Mouse (Mus musculus): Measurements from ENCODE around the gene Naxd. TPM values are rescaled to one million over a fixed set of nuclear protein-coding genes. Genes with fewer than 3 reads are reported as not detected.
A peak's percentile ranks its signal among the peaks of the same experiment; 100 is the strongest.

The Naxd gene
- polyA plus RNA-seq, 1 experiment = 3.1 TPM

DNA sequence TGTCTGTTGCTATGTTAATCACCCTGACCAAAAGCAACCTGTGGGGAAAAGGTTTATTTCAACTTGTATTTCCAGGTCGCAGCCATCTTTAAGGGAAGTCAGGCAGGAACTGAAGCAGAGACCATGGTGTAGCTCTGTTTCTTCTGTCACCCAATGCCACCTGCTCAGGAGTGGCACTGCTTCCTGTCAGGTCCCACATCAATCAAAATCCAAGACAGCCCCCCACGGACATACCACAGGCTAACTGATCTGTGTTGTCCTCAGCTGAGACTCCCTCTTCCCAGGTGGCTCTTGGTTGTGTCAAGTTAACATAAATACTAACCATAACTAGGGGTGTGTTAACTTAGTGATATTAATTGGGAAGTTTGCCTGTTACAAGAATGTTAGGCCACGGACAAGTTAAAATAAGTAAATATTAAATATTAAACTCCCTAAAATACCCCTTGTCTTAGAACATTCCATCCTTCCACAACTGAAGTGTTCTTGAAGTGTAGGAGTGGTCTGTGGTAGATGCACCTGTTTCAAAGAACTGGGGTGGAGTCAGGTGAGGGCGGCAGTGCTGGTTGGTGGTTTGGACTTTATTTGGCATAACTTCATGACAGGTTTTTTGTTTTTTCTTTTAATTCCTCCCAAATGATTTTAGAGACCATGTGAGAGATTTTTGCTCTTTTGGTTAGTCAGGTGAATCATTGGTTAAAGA lies 1.6 kb downstream of the Naxd start:
- Histone ChIP-seq H3K4me3 (replicated peaks) (peak overlapping the region; percentile 78), H3K4me1 (ENCODE audit: control insufficient read depth) (peaks cover 43% of the 10 kb centered on the region), H3K36me3 (ENCODE audit: control insufficient read depth) (peaks cover 37% of the 10 kb centered on the region), H3K27me3 (ENCODE audit: control insufficient read depth) (peaks cover 13% of the 10 kb centered on the region), H3K9me3 (ENCODE audit: control insufficient read depth, low read length) (no peaks in the 10 kb centered on the region; the same call in 1 of the 2 replicates)
- TF ChIP-seq TAL1 (IDR thresholded peaks at IDR 0.05; ENCODE audit: low read length) (no peak), GATA1 (IDR thresholded peaks at IDR 0.05; ENCODE audit: low read length) (no peak)

DNA sequence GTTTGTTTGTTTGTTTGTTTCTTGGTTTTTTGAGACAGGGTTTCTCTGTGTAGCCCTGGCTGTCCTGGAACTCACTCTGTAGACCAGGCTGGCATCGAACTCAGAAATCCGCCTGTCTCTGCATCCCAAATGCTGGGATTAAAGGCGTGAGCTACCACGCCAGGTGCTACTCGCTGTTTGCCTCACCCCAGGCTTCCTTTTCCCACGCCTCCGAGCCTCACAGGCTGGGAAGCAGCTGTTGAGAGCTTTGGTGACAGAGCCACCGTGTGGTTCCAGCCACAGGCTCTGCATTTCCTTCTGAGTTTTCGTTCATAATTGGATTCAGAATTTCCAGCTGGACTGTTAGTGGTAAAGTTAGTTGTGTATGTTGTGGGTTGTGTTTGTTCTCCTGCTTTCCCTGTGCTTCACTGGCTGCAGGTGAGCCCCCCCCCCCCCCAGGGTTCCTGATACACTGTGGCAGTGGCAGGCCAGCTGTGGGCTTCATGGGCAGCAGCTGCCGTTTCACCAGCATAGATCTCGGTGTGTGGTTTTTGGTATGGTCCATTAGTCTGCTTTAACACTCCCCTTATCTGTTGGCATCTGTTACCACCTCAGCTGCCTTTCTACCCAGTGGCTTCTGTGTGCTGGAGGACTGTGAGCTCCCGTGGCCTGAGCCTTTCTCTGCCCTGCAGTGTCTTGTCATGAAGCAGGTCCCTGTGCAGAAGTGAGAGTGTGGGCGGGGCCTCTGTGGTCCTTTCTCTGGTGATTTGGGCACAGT lies 6.3 kb downstream of the Naxd start:
- TF ChIP-seq GATA1 (IDR thresholded peaks at IDR 0.05; ENCODE audit: low read length) (no peak), TAL1 (IDR thresholded peaks at IDR 0.05; ENCODE audit: low read length) (no peak)
- Histone ChIP-seq H3K4me1 (ENCODE audit: control insufficient read depth) (peaks cover 26% of the 10 kb centered on the region), H3K9me3 (ENCODE audit: control insufficient read depth, low read length) (no peaks in the 10 kb centered on the region), H3K4me3 (replicated peaks) (no peak overlapping the region), H3K27me3 (ENCODE audit: control insufficient read depth) (no peaks in the 10 kb centered on the region), H3K36me3 (ENCODE audit: control insufficient read depth) (peaks cover 84% of the 10 kb centered on the region)

DNA sequence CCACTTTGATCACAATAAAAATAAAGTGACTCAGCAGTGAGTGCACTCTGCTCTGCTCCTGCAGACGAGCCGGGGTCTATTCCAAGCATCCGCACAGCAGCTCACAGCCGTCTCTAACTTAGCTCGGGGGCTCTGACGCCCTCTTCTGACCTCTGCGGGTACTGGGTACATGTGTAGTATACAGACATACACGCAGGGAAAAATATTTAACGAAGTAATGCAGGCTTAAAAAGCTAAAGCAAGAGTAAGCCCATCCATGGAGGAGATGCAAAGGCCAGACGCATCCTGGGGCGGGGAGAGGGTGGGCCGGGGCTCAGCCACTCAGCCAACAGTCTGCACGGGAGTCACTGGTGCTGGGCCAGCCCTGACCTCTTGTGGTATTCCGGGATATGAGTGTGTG lies 8.8 kb downstream of the Naxd start:
- H3K27me3 ChIP-seq (ENCODE audit: control insufficient read depth) = no peaks in the 10 kb centered on the region
- no peak overlapping the region for H3K4me3 ChIP-seq (replicated peaks)
- no peaks in the 10 kb centered on the region for H3K9me3 ChIP-seq (ENCODE audit: control insufficient read depth, low read length)
- H3K36me3 ChIP-seq (ENCODE audit: control insufficient read depth) = peaks cover 98% of the 10 kb centered on the region
- TF ChIP-seq GATA1 (IDR thresholded peaks at IDR 0.05; ENCODE audit: low read length) (no peak), TAL1 (IDR thresholded peaks at IDR 0.05; ENCODE audit: low read length) (no peak)
- H3K4me1 ChIP-seq (ENCODE audit: control insufficient read depth) = peaks cover 7% of the 10 kb centered on the region; the same call in 1 of the 2 replicates

DNA sequence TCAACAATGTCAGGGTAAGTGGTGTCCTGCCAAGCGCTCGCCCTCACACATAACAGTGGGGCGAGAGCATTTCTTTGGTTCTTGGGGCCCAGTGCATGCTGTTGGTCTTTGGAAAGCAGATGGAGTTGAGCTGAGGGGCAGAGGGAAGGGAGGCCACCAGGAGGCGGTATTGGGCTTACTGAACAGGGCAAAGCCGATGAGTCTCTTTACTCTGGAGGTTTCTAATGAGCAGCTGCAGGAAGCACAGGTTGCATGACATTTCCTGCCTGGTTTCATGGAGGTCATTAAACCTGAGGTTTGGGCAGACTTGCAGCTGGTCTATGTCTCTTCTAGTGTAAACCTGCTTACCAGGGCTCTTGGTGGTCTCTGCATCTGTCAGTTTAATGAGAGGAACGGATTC lies 9.5 kb downstream of the Naxd start:
- H3K4me3 ChIP-seq (replicated peaks) = no peak overlapping the region
- no peaks in the 10 kb centered on the region for H3K27me3 ChIP-seq (ENCODE audit: control insufficient read depth)
- H3K4me1 ChIP-seq (ENCODE audit: control insufficient read depth) = peaks cover 11% of the 10 kb centered on the region
- H3K9me3 ChIP-seq (ENCODE audit: control insufficient read depth, low read length) = no peaks in the 10 kb centered on the region
- TF ChIP-seq GATA1 (IDR thresholded peaks at IDR 0.05; ENCODE audit: low read length) (no peak), TAL1 (IDR thresholded peaks at IDR 0.05; ENCODE audit: low read length) (no peak)
- H3K36me3 ChIP-seq (ENCODE audit: control insufficient read depth) = peaks cover 98% of the 10 kb centered on the region

DNA sequence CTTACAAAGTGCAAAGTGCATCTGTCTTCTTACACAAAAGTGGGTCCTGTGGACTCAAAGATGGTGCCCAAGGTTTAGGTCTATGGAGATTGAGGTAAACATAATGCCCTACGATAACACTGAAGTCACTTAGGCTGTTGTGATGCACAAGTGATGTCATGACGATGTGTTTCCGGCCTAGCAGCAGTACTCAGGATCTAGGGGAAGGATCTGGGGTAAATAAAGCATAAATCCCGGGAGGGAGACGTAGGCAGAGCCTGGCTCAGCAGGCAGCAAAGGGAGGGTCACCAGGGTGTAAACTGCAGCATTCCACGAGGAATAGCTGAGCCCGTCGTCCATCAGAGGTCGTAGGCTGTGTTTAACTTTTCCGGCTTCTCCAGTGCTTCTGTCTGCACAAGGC lies 11.6 kb downstream of the Naxd start:
- peaks cover 28% of the 10 kb centered on the region for H3K4me1 ChIP-seq (ENCODE audit: control insufficient read depth)
- H3K36me3 ChIP-seq (ENCODE audit: control insufficient read depth) = peaks cover 100% of the 10 kb centered on the region
- H3K9me3 ChIP-seq (ENCODE audit: control insufficient read depth, low read length) = no peaks in the 10 kb centered on the region
- no peak overlapping the region for H3K4me3 ChIP-seq (replicated peaks)
- TF ChIP-seq TAL1 (IDR thresholded peaks at IDR 0.05; ENCODE audit: low read length) (no peak), GATA1 (IDR thresholded peaks at IDR 0.05; ENCODE audit: low read length) (no peak)
- no peaks in the 10 kb centered on the region for H3K27me3 ChIP-seq (ENCODE audit: control insufficient read depth)

DNA sequence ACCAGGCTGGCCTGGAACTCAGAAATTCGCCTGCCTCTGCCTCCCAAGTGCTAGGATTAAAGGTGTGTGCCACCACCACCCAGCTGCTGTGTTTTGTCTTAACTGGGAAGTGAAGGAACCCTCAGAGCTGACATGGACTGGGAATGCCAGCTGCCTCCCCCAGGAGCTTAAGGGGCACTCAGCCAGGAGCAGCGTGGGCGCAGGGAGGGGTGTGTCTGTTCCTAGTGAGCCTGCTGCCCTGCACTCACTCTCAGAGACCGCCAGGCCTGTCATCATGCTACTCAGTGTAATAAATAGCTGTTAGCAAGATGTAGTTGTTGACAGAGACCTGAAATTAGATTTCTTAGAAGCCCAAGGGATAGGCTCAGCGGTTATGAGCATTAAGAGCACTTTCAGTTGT lies 13.7 kb downstream of the Naxd start:
- H3K4me3 ChIP-seq (replicated peaks) = no peak overlapping the region
- peaks cover 99% of the 10 kb centered on the region for H3K36me3 ChIP-seq (ENCODE audit: control insufficient read depth)
- no peaks in the 10 kb centered on the region for H3K9me3 ChIP-seq (ENCODE audit: control insufficient read depth, low read length)
- no peaks in the 10 kb centered on the region for H3K27me3 ChIP-seq (ENCODE audit: control insufficient read depth)
- TF ChIP-seq TAL1 (IDR thresholded peaks at IDR 0.05; ENCODE audit: low read length) (no peak), GATA1 (IDR thresholded peaks at IDR 0.05; ENCODE audit: low read length) (no peak)
- H3K4me1 ChIP-seq (ENCODE audit: control insufficient read depth) = peaks cover 42% of the 10 kb centered on the region

DNA sequence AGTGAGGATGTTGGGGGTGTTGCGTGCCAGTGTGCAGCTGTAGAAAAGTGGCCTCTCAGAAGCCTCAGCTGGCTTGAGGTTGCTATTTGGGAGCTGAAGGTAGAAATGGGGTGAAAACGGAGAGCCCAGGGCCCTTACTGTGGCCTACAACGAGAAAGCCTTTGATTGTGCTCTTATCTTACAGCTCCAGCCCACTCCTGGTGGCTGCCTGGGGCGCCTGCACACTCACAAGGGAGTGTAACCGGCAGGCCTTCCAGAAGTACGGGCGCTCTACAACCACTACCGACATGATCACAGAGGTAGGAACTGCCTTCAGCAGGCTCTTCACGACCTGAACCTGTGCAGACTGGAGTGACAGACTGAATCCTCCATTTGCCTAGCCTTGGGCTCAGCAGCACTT lies 15.4 kb downstream of the Naxd start:
- Histone ChIP-seq H3K9me3 (ENCODE audit: control insufficient read depth, low read length) (no peaks in the 10 kb centered on the region), H3K36me3 (ENCODE audit: control insufficient read depth) (peaks cover 99% of the 10 kb centered on the region), H3K27me3 (ENCODE audit: control insufficient read depth) (no peaks in the 10 kb centered on the region), H3K4me1 (ENCODE audit: control insufficient read depth) (peaks cover 42% of the 10 kb centered on the region), H3K4me3 (replicated peaks) (no peak overlapping the region)
- TF ChIP-seq GATA1 (IDR thresholded peaks at IDR 0.05; ENCODE audit: low read length) (no peak), TAL1 (IDR thresholded peaks at IDR 0.05; ENCODE audit: low read length) (peak; percentile 41; the same call in 2 of the 3 replicates)

DNA sequence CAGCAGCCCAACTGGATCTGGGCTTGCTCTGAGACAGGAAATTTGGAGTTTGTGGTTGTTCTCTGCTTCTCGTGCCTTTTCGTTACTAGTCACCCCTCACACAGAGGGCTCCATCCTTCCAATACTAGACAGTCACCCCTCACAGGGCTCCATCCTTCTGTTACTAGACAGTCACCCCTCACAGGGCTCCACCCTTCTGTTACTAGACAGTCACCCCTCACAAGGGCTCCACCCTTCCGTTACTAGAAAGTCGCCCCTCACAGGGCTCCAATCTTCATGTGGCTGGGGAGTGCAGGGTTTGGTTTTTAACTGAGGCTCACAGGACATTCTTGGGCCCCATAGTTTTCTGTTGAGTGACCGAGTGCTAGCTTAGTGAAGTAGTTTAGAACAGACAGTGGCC lies 15.9 kb downstream of the Naxd start:
- Histone ChIP-seq H3K27me3 (ENCODE audit: control insufficient read depth) (no peaks in the 10 kb centered on the region), H3K9me3 (ENCODE audit: control insufficient read depth, low read length) (no peaks in the 10 kb centered on the region), H3K4me3 (replicated peaks) (no peak overlapping the region), H3K4me1 (ENCODE audit: control insufficient read depth) (peaks cover 39% of the 10 kb centered on the region), H3K36me3 (ENCODE audit: control insufficient read depth) (peaks cover 98% of the 10 kb centered on the region)
- TF ChIP-seq TAL1 (IDR thresholded peaks at IDR 0.05; ENCODE audit: low read length) (no peak), GATA1 (IDR thresholded peaks at IDR 0.05; ENCODE audit: low read length) (no peak)

DNA sequence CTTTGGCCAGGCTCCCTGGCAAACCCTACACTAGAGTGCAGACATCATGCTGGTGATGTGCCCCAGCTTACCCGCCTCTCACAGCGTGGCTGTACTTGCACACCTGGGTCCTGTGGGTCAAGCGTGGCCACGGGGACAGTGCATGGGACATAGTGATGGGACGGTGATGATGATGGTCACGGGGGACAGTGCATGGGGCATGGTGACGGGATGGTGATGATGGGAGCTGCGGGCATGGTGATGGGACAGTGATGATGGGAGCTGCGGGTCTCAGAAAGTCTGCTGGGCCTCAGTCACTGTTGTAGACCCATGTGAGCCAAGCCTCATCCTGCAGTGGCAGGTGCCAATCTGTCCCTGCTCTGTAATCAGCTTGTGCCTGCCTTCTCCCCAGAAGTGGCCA lies 19.0 kb downstream of the Naxd start:
- Histone ChIP-seq H3K4me3 (replicated peaks) (no peak overlapping the region), H3K27me3 (ENCODE audit: control insufficient read depth) (no peaks in the 10 kb centered on the region), H3K36me3 (ENCODE audit: control insufficient read depth) (peaks cover 89% of the 10 kb centered on the region), H3K9me3 (ENCODE audit: control insufficient read depth, low read length) (no peaks in the 10 kb centered on the region), H3K4me1 (ENCODE audit: control insufficient read depth) (peaks cover 39% of the 10 kb centered on the region)
- TF ChIP-seq TAL1 (IDR thresholded peaks at IDR 0.05; ENCODE audit: low read length) (no peak), GATA1 (IDR thresholded peaks at IDR 0.05; ENCODE audit: low read length) (no peak)

All from erythroblast, embryonic 14.5 days (primary cell).